Mouse (Mus musculus) kidney, postnatal 10 days (tissue): ENCODE measurements around the gene Rmi1.
"Not testable (repeated sequence)": the region's sequence is repeated elsewhere in the genome, so short reads cannot be mapped to it uniquely, and the experiment has no call there.

Source experiments
- DNase-seq: peaks from one replicate; pipeline ENCODE4 v3.0.0; 2021; ENCODE audit warnings: mixed read lengths

Gene Rmi1

GRCm38 (mm10) chr13:58402003-58402743 lies at the start of gene Rmi1:
TSS of gene Rmi1 (plus strand) at chr13:58402248.
- peak; percentile 98 for DNase-seq

GRCm38 (mm10) chr13:58352996-58353395 lies 49.1 kb upstream of the Rmi1 start:
- no peak for DNase-seq

GRCm38 (mm10) chr13:58358629-58359303 lies 43.3 kb upstream of the Rmi1 start, which contains the start of gene Kif27:
TSS of gene Kif27 (minus strand) at chr13:58359122.
- peak; percentile 91 for DNase-seq

- DNase-seq, result no peak
Observed at GRCm38 (mm10) chr13:58359304-58359653, 42.8 kb upstream of the Rmi1 start.

GRCm38 (mm10) chr13:58364353-58365175 lies 37.5 kb upstream of the Rmi1 start:
- peak; percentile 19 for DNase-seq

GRCm38 (mm10) chr13:58365179-58365578 lies 36.9 kb upstream of the Rmi1 start:
- not testable (repeated sequence) for DNase-seq

GRCm38 (mm10) chr13:58366373-58366772 lies 35.7 kb upstream of the Rmi1 start:
- DNase-seq, result no peak

- DNase-seq, result no peak
Observed at GRCm38 (mm10) chr13:58367641-58368040, 34.4 kb upstream of the Rmi1 start.

- no peak for DNase-seq
Observed at GRCm38 (mm10) chr13:58368835-58369234, 33.2 kb upstream of the Rmi1 start.

- DNase-seq, result no peak
Observed at GRCm38 (mm10) chr13:58372278-58373152, 29.5 kb upstream of the Rmi1 start.

- DNase-seq, result no peak
Observed at GRCm38 (mm10) chr13:58373153-58373470, 28.9 kb upstream of the Rmi1 start.

- DNase-seq, result no peak
Observed at GRCm38 (mm10) chr13:58384371-58384770, 17.7 kb upstream of the Rmi1 start.

GRCm38 (mm10) chr13:58384779-58385546 lies 17.1 kb upstream of the Rmi1 start, which contains the start of gene 2210016F16Rik:
TSS of gene 2210016F16Rik (minus strand) at chr13:58385225.
- peak; percentile 80 for DNase-seq

GRCm38 (mm10) chr13:58385547-58385920 lies 16.5 kb upstream of the Rmi1 start:
- no peak for DNase-seq

- DNase-seq, result peak; percentile 87
Observed at GRCm38 (mm10) chr13:58387948-58388347, 14.1 kb upstream of the Rmi1 start.

- no peak for DNase-seq
Observed at GRCm38 (mm10) chr13:58388379-58388778, 13.7 kb upstream of the Rmi1 start.

GRCm38 (mm10) chr13:58389324-58389951 lies 12.6 kb upstream of the Rmi1 start:
- no peak for DNase-seq

GRCm38 (mm10) chr13:58394392-58394791 lies 7.7 kb upstream of the Rmi1 start:
- not testable (repeated sequence) for DNase-seq

GRCm38 (mm10) chr13:58397651-58398050 lies 4.4 kb upstream of the Rmi1 start:
- no peak for DNase-seq

- DNase-seq, result no peak
Observed at GRCm38 (mm10) chr13:58400576-58400975, 1.5 kb upstream of the Rmi1 start.
